Mouse (Mus musculus): ENCODE results near the gene Tbx3.

Tbx3 gene

DNA sequence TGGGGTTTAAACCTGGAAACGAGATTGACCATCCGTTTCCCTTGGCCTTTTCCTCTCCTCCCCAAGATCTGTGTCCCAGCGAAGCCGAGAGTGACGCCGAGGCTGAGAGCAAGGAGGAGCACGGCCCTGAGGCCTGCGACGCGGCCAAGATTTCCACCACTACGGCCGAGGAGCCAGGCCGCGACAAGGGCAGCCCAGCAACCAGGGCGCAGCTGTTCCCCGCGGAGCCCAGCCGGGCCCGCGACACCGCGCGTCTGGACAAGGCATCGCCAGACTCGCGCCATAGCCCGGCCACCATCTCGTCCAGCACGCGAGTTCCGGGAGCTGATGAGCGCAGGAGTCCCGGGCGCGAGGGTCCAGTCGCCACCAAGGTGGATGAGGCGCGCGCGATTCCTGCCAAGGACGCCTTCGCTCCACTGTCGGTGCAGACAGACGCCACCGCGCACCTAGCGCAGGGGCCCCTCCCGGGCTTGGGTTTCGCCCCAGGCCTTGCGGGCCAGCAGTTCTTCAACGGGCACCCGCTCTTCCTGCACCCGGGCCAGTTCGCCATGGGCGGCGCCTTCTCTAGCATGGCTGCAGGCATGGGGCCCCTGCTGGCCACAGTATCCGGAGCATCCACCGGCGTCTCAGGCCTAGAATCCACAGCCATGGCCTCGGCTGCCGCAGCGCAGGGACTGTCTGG is 10.0 kb downstream of the Tbx3 start:
- DNase-seq, result peak; percentile 12

DNA sequence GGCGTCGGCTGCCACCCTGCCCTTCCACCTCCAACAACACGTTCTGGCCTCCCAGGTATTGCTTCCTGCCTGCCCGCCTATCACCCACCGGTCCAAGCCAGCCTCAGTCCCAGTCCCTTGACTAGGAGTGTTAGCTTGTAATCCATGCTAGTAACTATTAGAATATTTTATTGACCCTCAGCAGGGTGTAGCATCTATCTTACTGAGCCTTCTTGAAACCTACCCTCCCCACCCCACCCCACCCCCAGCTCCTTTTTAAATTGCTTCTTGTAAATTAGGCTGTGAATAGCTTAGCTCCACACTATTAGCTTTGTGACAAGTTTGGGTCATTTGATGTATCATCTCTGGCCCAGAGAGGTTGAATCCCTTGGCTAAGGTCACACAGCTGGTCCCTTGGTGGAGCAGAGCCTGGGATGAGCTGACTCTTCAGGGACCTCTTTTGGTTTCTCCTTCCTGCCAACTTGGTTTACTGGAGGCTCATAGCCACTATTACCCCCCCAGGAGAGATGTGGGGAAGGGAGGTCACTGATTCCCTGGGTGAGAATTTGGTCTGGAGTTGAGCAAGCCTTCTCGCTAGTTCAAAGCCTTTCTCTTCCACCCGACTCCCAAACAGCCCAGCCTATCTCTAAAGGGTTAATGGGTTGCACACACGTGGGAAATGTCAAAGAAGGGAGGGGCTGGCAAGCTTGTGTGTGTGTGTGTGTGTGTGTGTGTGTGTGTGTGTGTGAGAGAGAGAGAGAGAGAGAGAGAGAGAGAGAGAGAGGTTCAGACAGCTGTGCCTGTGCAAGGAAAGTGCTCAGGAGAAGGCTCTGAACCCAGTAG is 10.8 kb downstream of the Tbx3 start:
- DNase-seq, result no peak

DNA sequence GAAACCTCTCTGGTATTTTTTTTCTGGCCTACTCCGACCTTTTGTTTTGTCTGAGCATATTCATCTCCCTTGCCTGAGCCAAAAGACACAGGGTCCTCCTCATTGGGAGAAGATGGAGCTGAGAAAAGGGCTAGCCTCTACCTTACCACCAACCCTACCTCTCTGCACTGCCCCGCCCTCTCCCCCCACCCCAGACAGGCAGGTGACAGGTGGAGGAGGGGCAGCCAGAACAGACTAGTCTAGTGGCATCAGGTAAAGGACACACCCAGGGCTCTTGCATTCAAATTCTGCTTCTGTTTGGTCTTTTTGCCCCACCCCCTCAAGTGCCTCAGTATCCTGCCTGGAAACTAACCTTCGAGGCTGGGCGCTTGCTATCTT is 11.4 kb downstream of the Tbx3 start:
- no peak for DNase-seq

DNA sequence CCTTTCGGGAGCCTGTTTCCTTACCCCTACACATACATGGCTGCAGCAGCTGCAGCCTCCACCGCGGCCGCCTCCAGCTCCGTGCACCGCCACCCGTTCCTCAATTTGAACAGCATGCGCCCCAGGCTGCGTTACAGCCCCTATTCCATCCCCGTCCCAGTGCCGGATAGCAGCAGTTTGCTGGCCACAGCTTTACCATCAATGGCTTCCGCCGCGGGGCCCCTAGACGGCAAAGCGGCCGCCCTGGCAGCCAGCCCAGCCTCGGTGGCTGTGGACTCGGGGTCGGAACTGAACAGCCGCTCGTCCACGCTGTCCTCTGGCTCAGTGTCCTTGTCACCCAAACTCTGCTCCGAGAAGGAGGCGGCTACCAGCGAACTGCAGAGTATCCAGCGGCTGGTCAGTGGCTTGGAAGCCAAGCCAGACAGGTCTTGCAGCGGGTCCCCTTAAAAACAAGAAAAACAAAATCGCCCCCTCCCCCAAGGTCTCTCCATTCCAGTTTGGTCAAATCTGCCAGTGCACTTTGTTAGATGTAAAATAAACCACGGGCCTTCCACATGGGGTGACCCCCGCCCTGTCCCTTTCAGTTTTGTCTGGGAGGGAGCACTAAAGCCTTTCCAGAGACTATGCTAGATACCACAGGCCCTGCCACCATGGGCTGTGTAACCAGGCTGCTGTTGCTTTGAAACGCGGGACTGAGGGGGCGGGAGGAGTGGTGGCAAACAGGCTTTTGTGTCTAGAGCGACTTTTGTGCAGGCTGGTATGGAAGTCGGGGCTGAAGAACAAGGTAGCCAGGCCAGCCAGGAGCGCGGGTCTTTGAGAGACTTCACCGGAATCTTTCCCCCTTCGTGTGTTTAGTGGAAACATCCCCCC is 12.4 kb downstream of the Tbx3 start:
- DNase-seq, result peak; percentile 37

DNA sequence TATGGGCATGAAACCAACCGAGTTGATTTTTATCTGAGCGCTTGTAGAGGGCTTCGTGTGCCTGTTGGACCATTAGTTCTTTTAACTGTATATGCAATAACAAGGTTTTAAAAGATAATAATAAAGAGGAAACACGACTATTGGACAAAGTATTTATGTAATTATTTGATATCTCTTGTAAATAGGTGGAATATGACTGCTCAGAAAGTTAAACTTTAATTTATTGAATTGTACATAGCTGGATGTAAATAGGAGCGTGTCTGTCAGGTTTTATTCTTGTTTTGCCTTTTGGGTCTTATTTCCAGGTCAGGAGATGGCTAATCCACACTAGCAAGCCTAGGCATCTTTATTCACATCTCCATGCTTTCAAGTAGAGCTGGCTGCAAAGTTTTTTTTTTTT is 13.4 kb downstream of the Tbx3 start:
- DNase-seq, result no peak

GRCm38 (mm10) chr5:119684701-119685391 is 14.4 kb downstream of the Tbx3 start:
- no peak for DNase-seq

GRCm38 (mm10) chr5:119685446-119686198 is 15.2 kb downstream of the Tbx3 start:
- no peak for DNase-seq

GRCm38 (mm10) chr5:119686199-119686964 is 15.9 kb downstream of the Tbx3 start:
- DNase-seq, result peak; percentile 22

DNA sequence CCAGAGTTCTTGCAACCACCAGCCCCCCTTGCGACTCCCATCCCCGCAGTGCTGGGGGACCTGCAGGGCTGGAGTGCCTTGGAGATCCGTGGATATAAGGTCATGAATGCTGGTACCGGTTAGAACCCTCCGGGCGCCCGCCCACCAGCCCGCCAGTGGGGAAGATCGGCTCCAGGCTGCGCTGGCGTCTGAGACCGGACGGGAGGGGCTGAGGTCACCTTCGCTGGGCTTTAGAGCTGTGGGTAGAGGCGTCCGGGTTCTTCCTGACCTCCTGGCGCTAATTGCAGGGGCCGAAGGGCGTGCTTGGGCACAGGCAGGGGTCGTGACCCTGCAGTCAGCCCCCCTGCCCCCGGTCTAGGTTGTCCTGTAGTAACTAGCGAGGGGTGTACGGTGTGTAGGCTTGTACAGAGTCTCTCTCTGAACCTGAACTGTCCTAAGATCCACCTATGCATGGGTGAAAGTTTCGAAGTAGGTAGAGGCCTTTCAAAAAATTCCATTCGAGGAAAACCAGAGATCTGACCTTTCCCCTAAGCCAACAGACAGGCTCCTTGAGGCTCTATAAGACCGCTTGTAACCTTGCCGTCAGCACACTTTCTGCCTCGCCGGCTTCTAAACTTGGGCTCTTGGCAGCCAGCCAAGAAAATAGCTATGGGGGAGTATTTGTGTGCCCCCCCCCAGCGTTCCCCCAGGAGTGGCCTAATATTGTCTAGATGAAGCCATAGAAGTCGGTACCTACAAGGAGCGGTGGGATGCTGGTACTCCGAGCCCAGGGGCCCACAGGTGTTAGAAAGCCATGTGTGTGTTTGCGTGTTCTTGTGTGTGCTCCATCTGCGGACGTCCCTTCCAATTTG is 16.8 kb downstream of the Tbx3 start:
- no peak for DNase-seq

DNA sequence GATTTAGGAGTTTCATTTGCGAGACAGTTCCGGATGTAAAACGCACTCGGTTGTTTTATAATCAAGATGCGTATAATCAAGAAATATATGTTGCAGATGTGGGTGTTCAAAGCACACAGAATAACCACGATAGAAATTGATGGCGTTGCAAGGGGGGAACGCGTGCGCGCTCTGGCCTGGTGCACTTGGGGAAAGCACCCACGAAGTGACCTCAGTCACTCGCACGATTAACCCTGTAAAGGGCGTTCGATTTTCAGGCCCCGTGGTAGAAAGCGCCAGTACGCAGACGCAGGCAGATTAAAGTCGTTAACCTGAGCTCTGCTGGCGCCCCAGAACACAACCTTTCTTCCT is 17.4 kb downstream of the Tbx3 start:
- no peak for DNase-seq

- DNase-seq, result no peak
Observed at GRCm38 (mm10) chr5:119688306-119688705, 17.8 kb downstream of the Tbx3 start.

- DNase-seq, result no peak
Observed at GRCm38 (mm10) chr5:119688914-119689420, 18.5 kb downstream of the Tbx3 start.

DNA sequence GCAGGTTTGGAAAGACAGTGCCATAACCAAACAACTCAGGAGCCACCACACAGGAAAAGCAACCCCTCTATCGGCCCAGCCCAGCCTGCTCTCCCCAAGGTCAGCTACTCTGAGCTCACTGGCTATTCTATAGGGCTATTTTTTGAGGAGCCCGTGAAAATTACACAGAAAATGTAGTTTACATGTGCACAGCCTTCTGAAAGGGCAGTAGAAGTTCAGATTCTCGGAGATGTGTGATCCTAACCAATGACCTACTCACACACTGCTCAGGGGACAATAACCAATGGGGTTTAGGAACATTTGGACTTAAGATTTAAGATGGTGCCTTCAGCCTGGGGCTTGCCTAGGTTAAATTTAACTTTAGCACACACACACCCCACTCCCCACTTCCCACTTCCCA is 19.0 kb downstream of the Tbx3 start:
- DNase-seq, result no peak

DNA sequence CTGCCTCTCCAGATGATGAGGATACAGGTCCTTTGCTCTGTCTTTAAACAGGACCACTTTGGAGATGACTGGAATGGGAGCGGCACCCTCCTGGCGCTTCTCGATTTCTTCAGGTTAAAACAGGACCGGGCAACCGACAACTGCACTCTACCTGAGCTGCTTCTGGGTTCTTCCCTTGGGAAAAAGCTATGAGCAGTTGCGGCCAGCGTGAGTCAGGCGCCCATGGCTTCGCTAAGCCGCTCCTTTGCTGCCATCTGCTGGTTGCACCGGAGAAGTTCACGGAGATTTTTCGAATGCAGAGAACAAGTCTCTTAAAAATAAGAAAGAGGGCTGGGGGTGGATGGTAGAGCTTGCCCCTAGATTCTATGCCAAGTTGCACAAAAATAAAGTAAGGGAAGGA is 20.6 kb downstream of the Tbx3 start:
- peak; percentile 70 for DNase-seq

- no peak for DNase-seq
Observed at GRCm38 (mm10) chr5:119692425-119692824, 22.0 kb downstream of the Tbx3 start.

DNA sequence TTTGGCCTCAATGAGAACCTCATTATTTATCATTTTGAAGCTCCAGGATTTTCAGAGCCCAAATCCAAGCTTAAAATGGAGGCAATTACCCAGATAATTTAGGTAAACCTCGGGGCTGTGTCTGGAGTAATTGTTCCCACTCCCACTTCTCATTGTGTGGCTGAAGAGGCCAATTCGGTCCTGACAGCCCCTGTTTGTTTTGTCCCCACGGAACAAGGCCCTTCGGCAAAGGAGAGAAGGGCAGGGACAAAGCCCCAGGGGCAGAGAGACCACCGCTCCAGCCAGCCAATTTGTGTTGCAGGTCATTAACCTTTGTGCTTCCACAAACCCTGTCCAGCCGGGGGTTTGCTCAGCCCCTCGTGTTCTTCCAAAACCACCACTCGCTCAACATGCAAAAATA is 24.4 kb downstream of the Tbx3 start:
- no peak for DNase-seq

GRCm38 (mm10) chr5:119703031-119703430 is 32.6 kb downstream of the Tbx3 start:
- no peak for DNase-seq

- no peak for DNase-seq
Observed at GRCm38 (mm10) chr5:119704900-119705299, 34.4 kb downstream of the Tbx3 start.

DNA sequence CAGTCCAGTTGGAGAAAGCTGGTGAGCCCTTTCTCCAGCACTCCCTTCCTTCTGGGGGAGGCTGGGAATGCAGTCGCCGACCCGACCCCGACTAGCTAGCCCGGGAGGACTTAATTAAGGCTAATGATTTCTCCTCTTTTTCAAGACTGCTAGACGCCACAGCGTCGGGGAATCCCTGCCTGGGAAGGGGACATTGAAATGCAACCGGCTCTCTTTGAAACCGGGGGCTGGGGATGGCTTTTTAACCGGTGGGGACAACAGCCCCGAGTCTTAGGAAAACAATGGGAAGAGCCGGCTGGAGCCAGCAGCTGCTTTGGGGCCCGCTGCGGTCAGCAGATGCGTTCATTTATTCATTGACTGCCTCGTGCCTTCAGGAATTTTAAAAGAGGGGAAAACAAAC is 36.0 kb downstream of the Tbx3 start:
- DNase-seq, result no peak
